Mouse (Mus musculus) heart, embryonic 15.5 days (tissue): ENCODE measurements around the gene Baz2a. TPM values are rescaled to one million over a fixed set of nuclear protein-coding genes. Genes with fewer than 3 reads are reported as not detected.
"Not testable (repeated sequence)": the region's sequence is repeated elsewhere in the genome, so short reads cannot be mapped to it uniquely, and the experiment has no call there.

Experiments
- ATAC-seq: fragments of 200-750 bp; cut with Nextera tagmentation; replicated peaks from 2 replicates; pipeline ENCODE4 v1.8.0; 2017; ENCODE audit warnings: low read depth, moderate TSS enrichment; ENCODE audit not compliant: insufficient number of reproducible peaks, insufficient read depth, low FRiP score
- H3K27ac ChIP-seq: fragments of 300-500 bp; sonication (generic); 2 replicates; pipeline ENCODE4 v1.5.1; 2015; ENCODE audit warnings: mild to moderate bottlenecking, inconsistent platforms
- H3K27me3 ChIP-seq: fragments of 300-500 bp; sonication (generic); 2 replicates; pipeline ENCODE4 v1.6.1; 2015; ENCODE audit warnings: inconsistent platforms
- H3K36me3 ChIP-seq: fragments of 300-500 bp; sonication (generic); 2 replicates; pipeline ENCODE4 v1.6.1; 2015; ENCODE audit warnings: mild to moderate bottlenecking, inconsistent platforms
- H3K4me1 ChIP-seq: fragments of 300-500 bp; sonication (generic); replicated peaks from 2 replicates; pipeline ENCODE4 v1.6.1; 2015; ENCODE audit warnings: inconsistent platforms
- H3K4me2 ChIP-seq: fragments of 300-500 bp; sonication (generic); 2 replicates; pipeline ENCODE4 v1.6.1; 2015; ENCODE audit warnings: inconsistent platforms, mild to moderate bottlenecking, moderate library complexity
- H3K4me3 ChIP-seq: fragments of 300-500 bp; sonication (generic); 2 replicates; pipeline ENCODE4 v1.5.1; 2015; ENCODE audit warnings: mild to moderate bottlenecking, inconsistent platforms
- H3K9ac ChIP-seq: fragments of 300-500 bp; sonication (generic); 2 replicates; pipeline ENCODE4 v1.6.1; 2015; ENCODE audit warnings: mild to moderate bottlenecking, inconsistent platforms
- H3K9me3 ChIP-seq: fragments of 300-500 bp; sonication (generic); replicated peaks from 2 replicates; pipeline ENCODE4 v1.6.1; 2016; ENCODE audit warnings: inconsistent platforms
- WGBS: fragments of 180-500 bp; shearing (Covaris S2); methylation state at CpG from one replicate; pipeline ENCODE4 v1.1.7; 2015; ENCODE audit warnings: mixed read lengths; 5-methylcytosine and 5-hydroxymethylcytosine counted together
- polyA plus RNA-seq: library from polyadenylated mRNA; unstranded; fragments of >200 nt; fragmentation: Nextera tagmentation; extraction: Ambion mirVana; gene quantifications from 2 replicates; pipeline ENCODE4 v1.2.1, GENCODE M21; 2015

Gene Baz2a
- polyA plus RNA-seq, 1 experiment from 2014 or later = 7.5 TPM

GRCm38 (mm10) chr10:128058601-128059151 is 32.7 kb upstream of the Baz2a start, which contains the start of gene Ptges3:
Gene Ptges3, plus strand, starts transcription at chr10:128058954.
- Histone ChIP-seq H3K9me3 (no peaks in the 10 kb centered on the region), H3K4me2 (peak within 1 kb of the TSS; percentile 85), H3K27ac (peak within 1 kb of the TSS; percentile 98), H3K9ac (peak within 1 kb of the TSS; percentile 83), H3K27me3 (no peaks in the 10 kb centered on the region), H3K36me3 (no peaks in the 10 kb centered on the region; the same call in 1 of the 2 replicates), H3K4me3 (peak within 1 kb of the TSS; percentile 84), H3K4me1 (peaks cover 22% of the 10 kb centered on the region)
- under 1% methylated on average over 49 of the region's 72 CpGs for WGBS
- peak; percentile 92 for ATAC-seq

- H3K4me1 ChIP-seq = peaks cover 24% of the 10 kb centered on the region
- peak overlapping the region; percentile 83 for H3K9ac ChIP-seq
- peaks cover 4% of the 10 kb centered on the region; the same call in 1 of the 2 replicates for H3K36me3 ChIP-seq
- H3K27ac ChIP-seq = peak overlapping the region; percentile 98
- H3K4me2 ChIP-seq = peak overlapping the region; percentile 85
- under 1% methylated on average over 43 of the region's 62 CpGs for WGBS
- no peaks in the 10 kb centered on the region for H3K27me3 ChIP-seq
- no peaks in the 10 kb centered on the region for H3K9me3 ChIP-seq
- peak; percentile 57 for ATAC-seq
- H3K4me3 ChIP-seq = peak overlapping the region; percentile 84
Measured at GRCm38 (mm10) chr10:128059207-128059981, 32.0 kb upstream of the Baz2a start.

GRCm38 (mm10) chr10:128061109-128061508 is 30.3 kb upstream of the Baz2a start:
- WGBS = 85% methylated on average over 5 of the region's 5 CpGs
- Histone ChIP-seq H3K27me3 (no peaks in the 10 kb centered on the region), H3K36me3 (peaks cover 4% of the 10 kb centered on the region; the same call in 1 of the 2 replicates), H3K4me2 (peak overlapping the region; percentile 85), H3K4me3 (peak overlapping the region; percentile 84), H3K4me1 (peaks cover 24% of the 10 kb centered on the region), H3K27ac (no peak overlapping the region), H3K9me3 (no peaks in the 10 kb centered on the region), H3K9ac (peak overlapping the region; percentile 83; the same call in 1 of the 2 replicates)
- no peak for ATAC-seq

GRCm38 (mm10) chr10:128062221-128062989 is 29.0 kb upstream of the Baz2a start:
- peaks cover 4% of the 10 kb centered on the region; the same call in 1 of the 2 replicates for H3K36me3 ChIP-seq
- no peak overlapping the region for H3K4me2 ChIP-seq
- H3K4me3 ChIP-seq = no peak overlapping the region
- H3K27ac ChIP-seq = no peak overlapping the region
- no peaks in the 10 kb centered on the region for H3K9me3 ChIP-seq
- no peak for ATAC-seq
- no peak overlapping the region for H3K9ac ChIP-seq
- WGBS = 93% methylated on average over 6 of the region's 6 CpGs
- peaks cover 24% of the 10 kb centered on the region for H3K4me1 ChIP-seq
- H3K27me3 ChIP-seq = no peaks in the 10 kb centered on the region

GRCm38 (mm10) chr10:128066072-128066471 is 25.3 kb upstream of the Baz2a start:
- Histone ChIP-seq H3K9ac (no peak overlapping the region), H3K27me3 (no peaks in the 10 kb centered on the region), H3K9me3 (no peaks in the 10 kb centered on the region), H3K4me3 (no peak overlapping the region), H3K27ac (no peak overlapping the region), H3K4me1 (peaks cover 16% of the 10 kb centered on the region), H3K36me3 (peaks cover 24% of the 10 kb centered on the region), H3K4me2 (no peak overlapping the region)
- ATAC-seq = no peak
- WGBS = 79% methylated on average over 5 of the region's 5 CpGs

- Histone ChIP-seq H3K4me1 (peaks cover 5% of the 10 kb centered on the region; the same call in 1 of the 2 replicates), H3K27me3 (no peaks in the 10 kb centered on the region), H3K9me3 (no peaks in the 10 kb centered on the region), H3K9ac (no peak overlapping the region), H3K4me2 (no peak overlapping the region), H3K27ac (no peak overlapping the region), H3K36me3 (peaks cover 51% of the 10 kb centered on the region), H3K4me3 (no peak overlapping the region)
- ATAC-seq = no peak
- WGBS = 80% methylated on average over 4 of the region's 4 CpGs
Measured at GRCm38 (mm10) chr10:128069201-128069600, 22.2 kb upstream of the Baz2a start.

GRCm38 (mm10) chr10:128070432-128070831 is 20.9 kb upstream of the Baz2a start:
- not testable (repeated sequence) for H3K9ac ChIP-seq, H3K9me3 ChIP-seq, ATAC-seq, H3K27me3 ChIP-seq, H3K27ac ChIP-seq, H3K4me1 ChIP-seq, H3K4me2 ChIP-seq, H3K4me3 ChIP-seq
- peaks cover 58% of the 10 kb centered on the region for H3K36me3 ChIP-seq
- WGBS = 94% methylated on average over 2 of the region's 2 CpGs

- ATAC-seq = not testable (repeated sequence)
Measured at GRCm38 (mm10) chr10:128078269-128078668, 13.1 kb upstream of the Baz2a start.

GRCm38 (mm10) chr10:128080496-128080895 is 10.9 kb upstream of the Baz2a start:
- H3K4me2 ChIP-seq = no peak overlapping the region

More at GRCm38 (mm10) chr10:128078269-128078668, 13.1 kb upstream of the Baz2a start:
- not testable (repeated sequence) for H3K4me2 ChIP-seq, H3K4me1 ChIP-seq, H3K4me3 ChIP-seq, H3K9ac ChIP-seq, H3K9me3 ChIP-seq, H3K27ac ChIP-seq, H3K27me3 ChIP-seq
- peaks cover 35% of the 10 kb centered on the region for H3K36me3 ChIP-seq
- 82% methylated on average over 5 of the region's 5 CpGs for WGBS

GRCm38 (mm10) chr10:128081807-128082476 is 9.4 kb upstream of the Baz2a start:
- 37% methylated on average over 6 of the region's 6 CpGs for WGBS

More at GRCm38 (mm10) chr10:128080496-128080895, 10.9 kb upstream of the Baz2a start:
- ATAC-seq = no peak
- Histone ChIP-seq H3K9me3 (no peaks in the 10 kb centered on the region), H3K4me3 (no peak overlapping the region), H3K4me1 (peaks cover 16% of the 10 kb centered on the region), H3K27ac (no peak overlapping the region), H3K27me3 (no peaks in the 10 kb centered on the region), H3K36me3 (peaks cover 26% of the 10 kb centered on the region), H3K9ac (no peak overlapping the region)
- WGBS = 76% methylated on average over 1 of the region's 1 CpGs

GRCm38 (mm10) chr10:128082477-128082808 is 8.9 kb upstream of the Baz2a start:
- H3K27ac ChIP-seq = peak overlapping the region; percentile 90
- no peaks in the 10 kb centered on the region for H3K9me3 ChIP-seq
- peak overlapping the region; percentile 79 for H3K4me3 ChIP-seq
- WGBS = 6% methylated on average over 9 of the region's 9 CpGs
- peaks cover 27% of the 10 kb centered on the region for H3K4me1 ChIP-seq
- H3K36me3 ChIP-seq = peaks cover 33% of the 10 kb centered on the region
- no peak for ATAC-seq
- peak overlapping the region; percentile 73 for H3K9ac ChIP-seq
- no peaks in the 10 kb centered on the region for H3K27me3 ChIP-seq
- H3K4me2 ChIP-seq = peak overlapping the region; percentile 63

More at GRCm38 (mm10) chr10:128081807-128082476, 9.4 kb upstream of the Baz2a start:
- Histone ChIP-seq H3K27ac (peak overlapping the region; percentile 90), H3K9ac (peak overlapping the region; percentile 73), H3K4me2 (peak overlapping the region; percentile 63), H3K27me3 (no peaks in the 10 kb centered on the region), H3K4me3 (peak overlapping the region; percentile 79), H3K36me3 (peaks cover 34% of the 10 kb centered on the region), H3K4me1 (peaks cover 27% of the 10 kb centered on the region), H3K9me3 (no peaks in the 10 kb centered on the region)
- ATAC-seq = no peak
